Mouse (Mus musculus): ENCODE results near the gene As3mt.
"Not testable (repeated sequence)": the region's sequence is repeated elsewhere in the genome, so short reads cannot be mapped to it uniquely, and the experiment has no call there.

Gene As3mt

GRCm38 (mm10) chr19:46756221-46756620, 49.0 kb downstream of the As3mt start:
- no peak for DNase-seq

- no peak for DNase-seq
Observed at GRCm38 (mm10) chr19:46759096-46759495, 51.8 kb downstream of the As3mt start.

- DNase-seq, result not testable (repeated sequence)
Observed at GRCm38 (mm10) chr19:46759909-46760308, 52.7 kb downstream of the As3mt start.

- DNase-seq, result peak; percentile 89
Observed at GRCm38 (mm10) chr19:46760375-46761160, 53.3 kb downstream of the As3mt start.

- peak; percentile 100 for DNase-seq
Observed at GRCm38 (mm10) chr19:46761247-46761946, 54.1 kb downstream of the As3mt start, which contains the start of gene Cnnm2. TSS of gene Cnnm2 (plus strand) at chr19:46761596.

GRCm38 (mm10) chr19:46761971-46762290, 54.7 kb downstream of the As3mt start:
- DNase-seq, result no peak

GRCm38 (mm10) chr19:46762291-46762991, 55.2 kb downstream of the As3mt start:
- DNase-seq, result peak; percentile 41

- DNase-seq, result peak; percentile 44
Observed at GRCm38 (mm10) chr19:46762992-46763342, 55.7 kb downstream of the As3mt start.

- no peak for DNase-seq
Observed at GRCm38 (mm10) chr19:46763356-46763755, 56.1 kb downstream of the As3mt start.

GRCm38 (mm10) chr19:46763932-46764762, 56.9 kb downstream of the As3mt start:
- DNase-seq, result no peak

GRCm38 (mm10) chr19:46764763-46765117, 57.5 kb downstream of the As3mt start:
- DNase-seq, result no peak

GRCm38 (mm10) chr19:46766125-46766524, 58.9 kb downstream of the As3mt start:
- no peak for DNase-seq

GRCm38 (mm10) chr19:46769759-46770158, 62.5 kb downstream of the As3mt start:
- DNase-seq, result no peak

GRCm38 (mm10) chr19:46771801-46772200, 64.5 kb downstream of the As3mt start:
- no peak for DNase-seq

GRCm38 (mm10) chr19:46776391-46776790, 69.1 kb downstream of the As3mt start:
- no peak for DNase-seq

- no peak for DNase-seq
Observed at GRCm38 (mm10) chr19:46776850-46777249, 69.6 kb downstream of the As3mt start.

- DNase-seq, result no peak
Observed at GRCm38 (mm10) chr19:46777928-46778680, 70.8 kb downstream of the As3mt start.

GRCm38 (mm10) chr19:46779130-46779529, 71.9 kb downstream of the As3mt start:
- DNase-seq, result not testable (repeated sequence)

- DNase-seq, result no peak
Observed at GRCm38 (mm10) chr19:46784038-46784437, 76.8 kb downstream of the As3mt start.

GRCm38 (mm10) chr19:46784502-46784901, 77.2 kb downstream of the As3mt start:
- no peak for DNase-seq

- DNase-seq, result no peak
Observed at GRCm38 (mm10) chr19:46785633-46786032, 78.4 kb downstream of the As3mt start.

GRCm38 (mm10) chr19:46789782-46790181, 82.5 kb downstream of the As3mt start:
- DNase-seq, result no peak

All from embryo, embryonic 11 days (tissue).